Comparison of ENCODE assay signal across 21 mouse cellular contexts in genomic region chr7:34403876-34404275, GRCm38 (mm10). TPM values are rescaled to one million over a fixed set of nuclear protein-coding genes. Genes with fewer than 3 reads are reported as not detected.
DNase-seq lines count a peak whose midpoint lies in the region; ATAC-seq and TF ChIP-seq lines count a peak whose summit lies in the region.
"Had no signal": no experiment of that assay in that cellular context is flagged by ENCODE, and none has a peak within 500 bp of the region (broad histone marks: within the 10 kb centered on the region; RNA-seq: fewer than 3 reads in every experiment).

No protein-coding gene starts in this region.

- no peaks in the 10 kb centered on the region for H3K9me3 ChIP-seq in embryonic facial prominence, embryonic 13.5 days
- H3K9me3 ChIP-seq in embryonic facial prominence, embryonic 10.5 days = no peaks in the 10 kb centered on the region
- H3K9me3 ChIP-seq in kidney, embryonic 14.5 days (ENCODE audit: control insufficient read depth, low read length) = no peaks in the 10 kb centered on the region
- H3K9me3 ChIP-seq in kidney, postnatal 0 days (replicated peaks; ENCODE audit: low read length) = no peaks in the 10 kb centered on the region
- H3K9me3 ChIP-seq: embryonic facial prominence, embryonic 15.5 days; forebrain, embryonic 12.5 days; heart, embryonic 13.5 days; hindbrain, embryonic 13.5 days had no signal

- H3K27ac ChIP-seq in embryonic facial prominence, embryonic 13.5 days = no peak overlapping the region
- H3K27ac ChIP-seq in embryonic facial prominence, embryonic 10.5 days (replicated peaks) = no peak overlapping the region
- H3K27ac ChIP-seq in kidney, embryonic 14.5 days (ENCODE audit: low read depth, low read length) = no peak overlapping the region
- no peak overlapping the region for H3K27ac ChIP-seq in kidney, postnatal 0 days
- H3K27ac ChIP-seq: embryonic facial prominence, embryonic 15.5 days; forebrain, embryonic 12.5 days; heart, adult 2 months; heart, embryonic 13.5 days; hindbrain, embryonic 13.5 days; hindbrain, postnatal 0 days had no signal

- H3K9ac ChIP-seq in embryonic facial prominence, embryonic 13.5 days = 0 out of 2 replicates have a peak overlapping the region, but pooled peaks have one; percentile 6
- H3K9ac ChIP-seq in kidney, embryonic 14.5 days (ENCODE audit: low read depth, low read length) = no peak overlapping the region
- H3K9ac ChIP-seq in kidney, postnatal 0 days (ENCODE audit: low read depth, low read length) = no peak overlapping the region
- H3K9ac ChIP-seq: embryonic facial prominence, embryonic 15.5 days; forebrain, embryonic 12.5 days; heart, embryonic 13.5 days; hindbrain, embryonic 13.5 days had no signal

- no peak overlapping the region for H3K4me3 ChIP-seq in embryonic facial prominence, embryonic 13.5 days
- H3K4me3 ChIP-seq in embryonic facial prominence, embryonic 10.5 days = no peak overlapping the region
- H3K4me3 ChIP-seq in kidney, embryonic 14.5 days (ENCODE audit: low read length) = no peak overlapping the region
- H3K4me3 ChIP-seq in kidney, postnatal 0 days (replicated peaks; ENCODE audit: low read depth, low read length) = no peak overlapping the region
- H3K4me3 ChIP-seq: embryonic facial prominence, embryonic 15.5 days; erythroblast, embryonic 14.5 days; forebrain, embryonic 12.5 days; heart, adult 2 months; heart, embryonic 13.5 days; hindbrain, embryonic 13.5 days had no signal

- H3K27me3 ChIP-seq in embryonic facial prominence, embryonic 13.5 days = no peaks in the 10 kb centered on the region
- no peaks in the 10 kb centered on the region for H3K27me3 ChIP-seq in embryonic facial prominence, embryonic 10.5 days (replicated peaks; ENCODE audit: low read depth, poor library complexity, severe bottlenecking)
- no peaks in the 10 kb centered on the region for H3K27me3 ChIP-seq in kidney, embryonic 14.5 days (ENCODE audit: control insufficient read depth, insufficient read depth, low read length)
- H3K27me3 ChIP-seq in kidney, postnatal 0 days (ENCODE audit: insufficient read depth, low read length) = no peaks in the 10 kb centered on the region
- no peaks in the 10 kb centered on the region for H3K27me3 ChIP-seq in splenic B cell, adult 2 months (ENCODE audit: control insufficient read depth, insufficient read depth, low read length, poor library complexity, severe bottlenecking)
- H3K27me3 ChIP-seq: embryonic facial prominence, embryonic 15.5 days; heart, embryonic 13.5 days had no signal

- no peak overlapping the region for H3K4me2 ChIP-seq in embryonic facial prominence, embryonic 13.5 days
- no peak overlapping the region for H3K4me2 ChIP-seq in kidney, embryonic 14.5 days (replicated peaks; ENCODE audit: low read depth, low read length)
- no peak overlapping the region for H3K4me2 ChIP-seq in kidney, postnatal 0 days (ENCODE audit: low read length)
- H3K4me2 ChIP-seq: embryonic facial prominence, embryonic 15.5 days; forebrain, embryonic 12.5 days; heart, embryonic 13.5 days; hindbrain, embryonic 13.5 days had no signal

- DNase-seq in embryonic facial prominence, embryonic 10.5 days (ENCODE audit: low spot score) = no peak
- DNase-seq in kidney, adult 9 months = no peak
- DNase-seq in kidney, postnatal 0 days (ENCODE audit: low spot score) = peak; percentile 66
- peak; percentile 57 for DNase-seq in splenic B cell, adult 2 months (ENCODE audit: low read depth, low spot score)
- DNase-seq in ovary, postnatal 36 days (ENCODE audit: low spot score) = no peak
- DNase-seq in adipocyte (ENCODE audit: low spot score) = no peak
- DNase-seq: adrenal gland, postnatal 10 days; cerebellum, adult 11 months; cerebellum, adult 8-10 months; cerebellum, postnatal 25 days; gastrocnemius, postnatal 14 days; heart, adult 2 months had no signal

- 68% methylated on average over 11 of the region's 11 CpGs for WGBS in embryonic facial prominence, embryonic 13.5 days
- 71% methylated on average over 11 of the region's 11 CpGs for WGBS in embryonic facial prominence, embryonic 10.5 days
- WGBS in kidney, embryonic 14.5 days = 49% methylated on average over 11 of the region's 11 CpGs
- WGBS in kidney, postnatal 0 days = 44% methylated on average over 11 of the region's 11 CpGs

- no peak for TF ChIP-seq CTCF in kidney, postnatal 0 days (IDR thresholded peaks at IDR 0.05; ENCODE audit: low read depth)

- H3K36me3 ChIP-seq in embryonic facial prominence, embryonic 13.5 days = no peaks in the 10 kb centered on the region
- H3K36me3 ChIP-seq in embryonic facial prominence, embryonic 10.5 days (replicated peaks) = no peaks in the 10 kb centered on the region
- no peaks in the 10 kb centered on the region for H3K36me3 ChIP-seq in kidney, embryonic 14.5 days (ENCODE audit: control insufficient read depth, insufficient read depth, low read length)
- H3K36me3 ChIP-seq in kidney, postnatal 0 days (ENCODE audit: insufficient read depth, low read length) = no peaks in the 10 kb centered on the region
- no peaks in the 10 kb centered on the region for H3K36me3 ChIP-seq in splenic B cell, adult 2 months (ENCODE audit: control insufficient read depth, insufficient read depth, low read length, poor library complexity, severe bottlenecking)
- H3K36me3 ChIP-seq: embryonic facial prominence, embryonic 15.5 days; forebrain, embryonic 12.5 days; heart, embryonic 13.5 days; hindbrain, embryonic 13.5 days had no signal

- H3K4me1 ChIP-seq in embryonic facial prominence, embryonic 13.5 days = no peaks in the 10 kb centered on the region
- H3K4me1 ChIP-seq in embryonic facial prominence, embryonic 10.5 days = peaks cover 3% of the 10 kb centered on the region; the same call in 1 of the 2 replicates
- H3K4me1 ChIP-seq in kidney, embryonic 14.5 days (ENCODE audit: control insufficient read depth, insufficient read depth, low read length) = no peaks in the 10 kb centered on the region
- no peaks in the 10 kb centered on the region for H3K4me1 ChIP-seq in kidney, postnatal 0 days (replicated peaks; ENCODE audit: insufficient read depth, low read length)
- H3K4me1 ChIP-seq: forebrain, embryonic 12.5 days; hindbrain, embryonic 13.5 days had no signal

- ATAC-seq in embryonic facial prominence, embryonic 13.5 days (ENCODE audit: insufficient number of reproducible peaks, insufficient read depth, low FRiP score, low TSS enrichment, low read depth) = no peak
- ATAC-seq in kidney, embryonic 14.5 days (ENCODE audit: low FRiP score, low TSS enrichment) = peak; percentile 60; the same call in 1 of the 2 replicates
- no peak; the same call in 1 of the 2 replicates for ATAC-seq in kidney, postnatal 0 days (replicated peaks; ENCODE audit: low FRiP score, low read depth)
- ATAC-seq: forebrain, embryonic 16.5 days; hindbrain, postnatal 0 days had no signal

RNA-seq across cellular contexts. Expression of gene Lsm14a, which starts 10.8 kb away (rescaled TPM):
- polyA plus RNA-seq in embryonic facial prominence, embryonic 13.5 days (2015; fragmentation: Nextera tagmentation; extraction: Ambion mirVana) = 96.6 and 98.6 TPM in 2 replicates
- 87.5 and 92.9 TPM in 2 replicates for polyA plus RNA-seq in embryonic facial prominence, embryonic 10.5 days (2016; fragmentation: Nextera tagmentation; extraction: Ambion mirVana)
- 59.4 and 66.7 TPM in 2 replicates for polyA plus RNA-seq in kidney, embryonic 14.5 days (2014; fragmentation: Nextera tagmentation; extraction: Ambion mirVana)
- polyA plus RNA-seq in kidney, postnatal 0 days (2015; fragmentation: Nextera tagmentation; extraction: Ambion mirVana) = 78.7 and 82.0 TPM in 2 replicates

Comparison
In these comparisons a context has a peak if more than half of its experiments do, and no peak if none do; other contexts are left out.
1. DNase-seq: peak in kidney, postnatal 0 days (single experiment) and splenic B cell, adult 2 months (single experiment); none in embryonic facial prominence, embryonic 10.5 days (single experiment), kidney, adult 9 months (single experiment), ovary, postnatal 36 days (single experiment) and adipocyte (single experiment).